Mouse (Mus musculus) embryonic fibroblast, embryonic 13.5 days (primary cell): ENCODE results near the gene Tbx15.

Experiments
- CTCF ChIP-seq: IDR thresholded peaks from 2 replicates; pipeline ENCODE4 v1.5.1; 2011; ENCODE audit warnings: mild to moderate bottlenecking, control low read depth, low read length, moderate library complexity, borderline replicate concordance; ENCODE audit not compliant: insufficient read depth
- POLR2A ChIP-seq: IDR thresholded peaks from 2 replicates; pipeline ENCODE4 v1.6.1; 2011; ENCODE audit warnings: low read depth, mild to moderate bottlenecking, control low read depth, low read length, moderate library complexity

- TF ChIP-seq CTCF (no peak), POLR2A (no peak)
Measured at GRCm38 (mm10) chr3:99238691-99239090, 1.5 kb upstream of the Tbx15 start.
